Mouse (Mus musculus) spleen, postnatal 10 days (tissue): ENCODE measurements at regions not wholly inside any gene's neighbourhood (a gene's known extent, or its start where the extent isn't known, plus 50 kb on each side); places are given as distances from the start of the nearest gene placed in this dataset.
A peak's percentile ranks its signal among the peaks of the same experiment; 100 is the strongest.

Source experiments
- DNase-seq, 2 experiments: peaks; one replicate each; pipeline ENCODE4 v3.0.0; 2021 to 2022; ENCODE audit warnings: low spot score in 2 of 2

DNA sequence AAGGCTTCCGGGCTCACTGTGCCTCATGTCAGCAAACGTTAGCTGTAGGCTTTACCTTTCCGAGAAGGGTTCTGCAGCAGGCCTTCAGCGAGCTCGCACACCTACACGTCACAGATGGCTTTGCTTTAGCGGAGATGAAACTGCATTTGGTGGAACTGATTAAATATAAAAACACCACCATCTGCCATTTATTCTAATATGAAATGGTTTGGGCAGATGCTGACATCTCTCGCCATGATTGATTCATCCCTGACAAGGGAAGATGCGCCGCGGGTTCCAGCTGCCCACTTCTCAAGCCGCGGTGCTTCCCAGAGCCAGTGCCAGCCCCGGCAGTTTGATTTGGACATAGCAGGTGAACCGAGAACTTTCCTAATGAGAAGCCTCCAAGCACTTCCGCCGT lies 247.4 kb upstream of the Id2 start:
- no peak for DNase-seq

- no peak for DNase-seq
Observed at GRCm38 (mm10) chr12:25338771-25339170, 241.8 kb upstream of the Id2 start.

- DNase-seq, result no peak
Observed at GRCm38 (mm10) chr12:25335930-25336329, 239.0 kb upstream of the Id2 start.

- peak in 1 of 2 experiments; percentile 20 for DNase-seq
Observed at GRCm38 (mm10) chr12:25335069-25335468, 238.1 kb upstream of the Id2 start.

DNA sequence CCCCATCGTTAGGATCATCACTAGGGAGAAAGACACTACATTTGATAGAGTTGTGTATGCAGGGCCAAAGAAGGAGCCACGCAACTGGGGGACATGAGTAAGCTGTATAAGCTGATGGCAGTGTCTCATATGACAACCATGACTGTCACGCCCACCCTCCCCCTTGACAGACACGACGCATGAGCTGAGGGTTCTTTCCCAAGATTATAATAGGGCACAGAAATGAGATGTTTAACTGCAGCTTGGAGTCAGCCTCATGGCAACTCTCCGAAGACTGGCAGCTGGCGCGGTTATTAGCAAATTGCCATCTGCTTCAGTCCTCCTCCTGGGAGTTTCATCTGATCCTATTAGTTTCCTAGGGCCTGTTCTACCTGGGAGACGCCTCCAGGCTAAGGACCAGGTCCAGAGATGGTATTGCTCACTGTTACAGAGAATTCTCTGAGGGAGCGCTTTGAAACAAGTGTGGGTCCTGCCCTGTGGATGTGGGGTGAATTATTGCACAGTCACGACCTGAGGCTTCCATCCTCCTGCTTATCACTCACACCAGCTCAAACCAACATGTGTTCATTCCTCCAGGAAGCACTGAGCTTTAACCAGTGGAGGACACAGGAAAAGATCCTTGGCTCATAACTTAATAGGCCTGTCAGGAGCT lies 235.6 kb upstream of the Id2 start:
- no peak for DNase-seq

DNA sequence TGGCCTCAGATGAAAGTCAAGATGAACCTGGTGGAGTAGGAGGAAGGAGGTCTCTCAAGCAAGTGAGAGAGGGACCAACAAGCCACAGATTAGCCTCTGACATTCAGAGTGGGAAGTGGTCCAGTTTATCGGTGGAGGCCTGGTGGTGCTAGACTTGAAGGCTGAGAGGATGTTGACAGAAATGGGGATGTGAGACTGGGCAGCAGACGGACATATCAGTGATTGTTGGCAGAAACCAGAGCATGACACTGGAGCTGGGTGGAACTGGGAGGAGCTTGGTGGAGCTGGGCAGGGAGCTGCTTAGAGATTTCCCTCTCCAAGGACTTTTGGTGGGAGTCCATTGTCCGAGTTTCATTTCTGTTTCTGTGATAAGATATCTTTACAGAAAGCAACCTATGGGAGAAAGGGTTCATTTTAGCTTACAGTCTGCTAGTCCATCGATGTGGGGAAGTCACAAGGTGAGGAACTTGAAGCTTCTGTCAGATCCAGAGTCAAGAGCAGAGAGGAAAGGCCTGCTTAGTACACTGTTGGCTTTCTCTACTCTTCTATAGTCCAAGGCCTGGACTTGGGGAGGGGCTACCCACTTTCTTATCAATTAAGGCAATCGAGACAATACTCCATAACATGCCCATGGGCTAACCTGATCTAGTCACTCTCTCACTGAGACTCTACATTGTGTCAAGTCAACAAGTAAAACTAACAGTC lies 233.2 kb upstream of the Id2 start:
- DNase-seq, result peak in 1 of 2 experiments; percentile 18

- no peak for DNase-seq
Observed at GRCm38 (mm10) chr12:25325901-25326300, 229.0 kb upstream of the Id2 start.

DNA sequence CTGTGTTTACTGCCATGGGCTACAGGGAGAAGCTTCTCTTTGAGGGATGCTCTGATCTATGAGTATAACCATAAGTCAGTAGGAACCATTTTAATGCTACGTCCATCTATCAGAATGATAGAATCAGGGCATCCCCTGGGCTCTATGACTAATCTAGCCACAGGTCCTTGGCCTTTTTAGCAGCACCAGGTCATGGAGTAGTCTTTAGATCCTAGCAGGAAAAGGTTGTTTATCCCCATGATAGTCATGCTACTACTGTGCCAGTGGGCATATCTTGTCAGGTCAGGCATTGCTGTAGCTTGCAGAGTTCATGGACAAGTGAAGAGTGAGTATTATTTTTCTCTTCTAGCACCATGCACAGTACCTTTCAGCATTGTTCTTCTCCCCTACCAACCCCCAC lies 226.2 kb upstream of the Id2 start:
- DNase-seq, result no peak

GRCm38 (mm10) chr12:25320262-25320767 lies 223.4 kb upstream of the Id2 start:
- no peak for DNase-seq

- DNase-seq, result peak in 1 of 2 experiments; percentile 26
Observed at GRCm38 (mm10) chr12:25319846-25320245, 222.9 kb upstream of the Id2 start.

DNA sequence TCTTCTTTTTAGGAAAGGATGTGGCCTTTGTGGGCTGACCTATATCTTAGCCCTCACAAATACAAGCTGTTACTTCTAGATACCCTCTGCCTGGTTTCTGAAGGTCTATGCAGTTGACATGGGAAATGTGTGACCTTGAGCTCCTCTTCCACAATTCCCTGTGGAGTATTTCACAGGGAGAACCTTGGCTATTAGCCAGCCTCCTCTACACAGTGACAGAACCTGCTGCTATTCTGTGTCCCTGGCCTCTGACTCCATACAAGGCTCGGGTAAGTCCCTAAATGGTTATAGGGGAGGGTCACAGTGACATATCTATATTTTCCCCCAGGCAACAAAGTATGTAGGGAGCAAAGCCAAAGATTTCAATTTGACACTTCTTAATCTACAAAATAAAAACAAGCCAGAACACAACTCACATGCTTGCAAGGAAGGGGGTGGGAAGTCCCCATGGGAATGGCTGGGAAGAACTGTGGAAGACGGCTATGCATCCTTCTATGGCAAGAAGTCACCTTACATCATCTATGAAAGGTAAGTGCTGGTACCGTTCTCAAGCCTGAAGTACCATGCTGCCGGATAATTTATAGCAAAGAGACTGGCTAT lies 221.2 kb upstream of the Id2 start:
- no peak for DNase-seq

GRCm38 (mm10) chr12:25315969-25316368 lies 219.0 kb upstream of the Id2 start:
- DNase-seq, result peak in 1 of 2 experiments; percentile 23

- no peak for DNase-seq
Observed at GRCm38 (mm10) chr12:25313212-25313611, 216.3 kb upstream of the Id2 start.

- DNase-seq, result no peak
Observed at GRCm38 (mm10) chr12:25312390-25312789, 215.4 kb upstream of the Id2 start.

- peak in 1 of 2 experiments; percentile 44 for DNase-seq
Observed at GRCm38 (mm10) chr12:25311728-25312127, 214.8 kb upstream of the Id2 start.

- no peak for DNase-seq
Observed at GRCm38 (mm10) chr12:25310293-25310946, 213.5 kb upstream of the Id2 start.

- no peak for DNase-seq
Observed at GRCm38 (mm10) chr12:25309234-25309633, 212.3 kb upstream of the Id2 start.

DNA sequence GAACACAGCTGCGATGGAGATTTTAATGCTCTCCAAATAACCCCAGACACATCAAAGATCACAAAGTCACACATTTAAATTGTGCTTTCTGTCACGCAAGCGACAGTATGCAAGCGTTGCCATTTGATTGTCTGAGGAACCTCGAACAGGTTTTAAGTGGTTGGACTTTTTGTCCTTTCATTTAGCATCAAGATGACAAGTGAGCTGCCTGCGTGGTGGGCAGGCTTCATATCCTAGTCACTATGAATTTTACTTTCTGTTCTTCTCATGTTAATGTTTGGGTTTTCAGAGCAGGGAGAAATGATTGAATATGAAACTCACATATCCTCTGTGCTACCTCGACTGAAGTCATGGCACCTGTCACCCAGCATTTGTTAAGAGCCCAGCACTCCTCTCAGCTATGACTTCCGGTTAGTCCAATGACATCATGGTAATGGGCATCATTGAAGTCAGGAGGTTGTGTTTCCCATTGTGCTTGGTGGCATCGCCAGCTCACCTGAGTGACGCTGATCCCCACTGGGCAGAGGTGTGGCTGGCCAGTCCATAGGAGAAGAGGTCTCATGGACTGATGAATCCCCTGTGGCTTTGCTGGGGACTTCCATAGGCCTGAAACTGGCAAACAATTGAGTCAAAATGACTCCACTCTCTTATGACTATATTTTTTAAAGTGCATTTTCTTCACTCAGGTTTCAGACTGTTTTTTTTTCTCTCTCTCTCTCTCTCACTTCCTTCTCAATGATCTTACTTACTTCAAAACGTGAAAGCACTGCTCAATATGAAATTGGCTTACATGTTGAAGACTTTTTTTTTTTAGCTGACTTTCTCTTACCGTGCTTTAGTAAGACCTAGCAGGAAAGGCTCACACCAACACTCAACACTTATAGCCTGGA lies 209.1 kb upstream of the Id2 start:
- DNase-seq, result no peak

DNA sequence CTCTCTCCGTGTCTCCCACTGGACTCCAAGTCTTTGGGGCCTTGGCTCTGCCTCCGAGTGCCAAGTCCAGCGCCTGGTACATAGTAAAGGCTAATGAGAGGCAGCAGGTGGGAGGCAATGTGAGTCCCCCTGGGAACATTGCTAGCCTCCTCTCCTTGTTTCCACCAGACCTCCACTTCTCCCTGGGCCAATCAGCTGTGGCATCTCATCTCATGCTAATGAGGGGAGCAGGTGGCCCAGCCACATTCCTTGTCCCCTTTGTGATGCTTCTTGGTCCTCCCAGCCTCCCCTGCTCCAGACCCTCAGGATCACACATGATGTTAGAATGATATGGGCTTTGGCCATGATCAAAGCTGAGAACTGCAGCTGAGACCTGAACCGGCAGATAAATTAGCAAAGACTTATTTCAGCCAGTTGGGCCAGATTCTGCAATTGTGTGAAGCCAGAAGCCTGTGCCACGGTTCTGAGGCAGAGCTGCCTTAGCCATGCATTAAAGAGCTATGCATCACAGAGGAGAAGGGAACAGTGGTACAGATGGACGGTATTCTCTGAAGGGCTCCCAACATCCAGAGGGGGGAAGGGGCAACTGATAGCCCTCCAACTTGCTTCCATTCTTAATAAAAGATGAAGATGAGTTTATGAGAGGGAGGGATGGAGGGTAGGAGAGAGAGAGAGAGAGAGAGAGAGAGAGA lies 208.0 kb upstream of the Id2 start:
- no peak for DNase-seq

DNA sequence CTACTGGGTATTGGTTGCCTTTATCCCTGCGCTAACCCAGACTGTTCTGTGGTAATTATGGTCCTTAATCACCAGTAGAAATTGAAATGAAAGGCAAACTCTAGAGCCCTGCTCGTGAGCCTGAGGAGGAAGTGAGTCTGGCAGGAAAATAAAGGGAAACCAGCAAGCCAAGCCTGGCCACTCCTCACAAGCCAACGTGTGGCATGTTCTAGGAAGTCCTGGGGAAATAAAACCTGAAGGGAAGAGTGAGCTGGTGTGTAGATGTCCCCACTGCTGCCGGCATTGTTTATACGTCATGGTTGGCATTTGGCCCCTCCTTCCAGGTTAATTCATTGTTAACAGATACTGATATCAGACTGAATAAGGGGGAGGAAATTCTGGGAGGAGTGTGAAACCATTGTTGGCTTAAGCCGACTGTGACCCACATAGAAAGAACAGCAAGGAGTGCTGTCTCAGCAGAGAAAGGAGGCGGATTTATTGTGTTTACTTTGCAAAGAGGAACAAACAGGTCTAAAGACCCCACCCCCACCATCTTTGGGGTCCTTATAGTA lies 206.6 kb upstream of the Id2 start:
- DNase-seq, result no peak
